Mouse (Mus musculus) testis, adult 2 months (tissue): ENCODE data around the gene Zmiz1.

Experiments used
- CTCF ChIP-seq: fragments of 200-500 bp; IDR thresholded peaks from 2 replicates; pipeline ENCODE4 v1.5.1; 2012; ENCODE audit warnings: low read depth, mild to moderate bottlenecking, inconsistent platforms, low read length, moderate library complexity; ENCODE audit not compliant: control insufficient read depth, insufficient read depth, insufficient replicate concordance
- POLR2A ChIP-seq: fragments of 200-500 bp; IDR thresholded peaks from 2 replicates; pipeline ENCODE4 v1.6.1; 2012; ENCODE audit warnings: low read depth, mild to moderate bottlenecking, inconsistent platforms, low read length, moderate library complexity; ENCODE audit not compliant: control insufficient read depth

DNA sequence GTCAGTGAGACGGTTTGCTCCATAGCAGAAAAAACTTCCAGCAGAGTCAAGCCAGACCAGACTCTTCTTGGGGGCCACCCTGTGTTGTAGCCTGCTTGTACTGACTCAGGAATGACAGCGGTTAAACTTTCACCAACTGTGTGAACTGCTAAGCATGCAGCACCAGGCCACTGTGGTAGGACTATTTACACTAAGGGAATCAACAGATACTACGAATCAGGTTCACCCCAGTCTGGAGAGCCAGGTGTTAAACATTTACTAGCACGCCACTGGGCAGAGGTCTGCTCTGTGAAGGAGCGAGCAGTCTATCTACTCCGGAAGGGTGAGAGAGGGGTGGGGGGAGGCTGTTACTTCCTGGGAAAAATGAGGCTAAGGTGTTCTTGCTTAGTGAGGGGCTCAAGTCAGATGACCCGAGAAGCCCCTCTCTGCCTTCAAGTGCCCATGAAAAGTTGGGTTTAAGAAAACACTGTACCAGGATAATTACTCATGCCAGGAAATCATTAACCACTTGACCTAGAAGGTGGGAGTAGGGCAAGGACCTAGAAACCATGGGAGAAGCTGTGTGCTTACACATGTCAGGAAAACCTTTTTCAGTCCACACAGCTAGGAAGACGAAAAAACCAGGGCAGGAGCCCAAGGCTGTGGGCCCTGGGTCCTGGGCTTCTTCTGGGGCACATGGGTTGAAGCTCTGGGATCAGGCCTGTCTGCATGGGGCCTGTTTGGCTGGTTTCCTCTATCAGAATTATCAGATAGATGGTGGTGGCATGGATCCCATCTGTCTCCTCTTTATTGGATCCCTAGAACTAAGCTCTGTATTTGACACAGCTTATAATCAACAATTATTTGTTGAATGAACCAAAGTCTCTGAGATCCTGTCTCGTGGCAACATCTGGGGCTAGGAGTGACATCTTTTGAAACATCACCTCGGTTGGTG, 7.0 kb upstream of the Zmiz1 start:
- TF ChIP-seq POLR2A (no peak), CTCF (no peak)
